Mouse (Mus musculus): Measurements from ENCODE around the gene Denr.

GRCm38 (mm10) chr5:123897352-123897751 lies 9.6 kb upstream of the Denr start:
- no peak for TF ChIP-seq GATA1 (IDR thresholded peaks at IDR 0.05; ENCODE audit: borderline replicate concordance, low read length)
- no peak for TF ChIP-seq FLI1 (IDR thresholded peaks at IDR 0.05; ENCODE audit: low read length)
